Mouse (Mus musculus) ovary, postnatal 14 days (tissue): ENCODE measurements around the gene H2-Q4.
"Not testable (repeated sequence)": the region's sequence is repeated elsewhere in the genome, so short reads cannot be mapped to it uniquely, and the experiment has no call there.

Source experiments
- DNase-seq: peaks from one replicate; pipeline ENCODE4 v3.0.0; 2022; ENCODE audit warnings: low spot score

H2-Q4 gene

DNA sequence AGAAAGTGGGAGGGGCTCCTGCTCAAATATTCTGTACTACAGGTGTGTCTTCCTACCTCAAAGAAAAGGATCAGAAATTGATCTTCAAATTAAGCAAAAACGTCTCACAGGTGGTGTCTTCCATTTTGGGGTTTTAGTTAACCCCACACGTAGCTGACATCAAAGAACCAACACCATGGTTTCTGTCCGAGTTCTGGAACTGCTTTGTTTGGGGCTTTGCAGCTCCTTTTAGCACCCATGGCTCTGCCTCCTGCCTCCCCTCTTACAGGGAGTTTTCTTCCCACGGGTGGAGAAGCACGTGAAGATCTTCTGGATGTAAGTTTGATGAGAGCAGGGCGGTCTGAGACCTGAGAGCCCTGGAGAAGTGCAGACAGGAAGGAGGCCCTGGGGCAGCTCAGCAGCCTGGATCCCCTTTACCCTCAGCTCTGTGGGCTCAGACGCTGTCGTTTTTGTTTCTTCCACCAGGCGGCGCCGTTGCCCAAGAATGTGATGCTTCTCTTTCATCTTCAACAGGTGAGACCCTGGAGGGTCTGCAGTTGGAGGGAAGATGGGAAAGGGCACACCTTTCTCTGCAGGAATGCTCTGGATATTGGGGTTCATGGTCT lies 40.9 kb downstream of the H2-Q4 start:
- not testable (repeated sequence) for DNase-seq

DNA sequence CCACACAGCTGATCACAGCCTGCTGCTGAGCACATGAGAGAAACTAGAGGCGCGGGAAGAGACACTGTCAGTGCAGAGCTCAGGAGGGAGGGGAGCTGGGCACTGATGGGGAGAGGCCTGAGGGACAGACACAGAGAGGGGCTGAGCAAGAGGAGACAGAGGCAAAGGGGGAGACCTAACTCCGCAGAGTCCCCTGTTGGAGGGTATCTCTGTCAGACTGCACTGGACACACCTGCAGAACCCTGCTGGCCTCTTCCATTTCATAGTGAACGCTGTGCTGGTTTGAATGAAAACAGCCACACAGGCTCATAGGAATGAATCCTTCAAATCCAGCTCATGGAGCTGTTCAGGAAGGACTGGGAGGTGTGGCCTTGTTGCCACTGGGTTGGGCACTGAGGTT lies 41.9 kb downstream of the H2-Q4 start:
- DNase-seq = not testable (repeated sequence)

DNA sequence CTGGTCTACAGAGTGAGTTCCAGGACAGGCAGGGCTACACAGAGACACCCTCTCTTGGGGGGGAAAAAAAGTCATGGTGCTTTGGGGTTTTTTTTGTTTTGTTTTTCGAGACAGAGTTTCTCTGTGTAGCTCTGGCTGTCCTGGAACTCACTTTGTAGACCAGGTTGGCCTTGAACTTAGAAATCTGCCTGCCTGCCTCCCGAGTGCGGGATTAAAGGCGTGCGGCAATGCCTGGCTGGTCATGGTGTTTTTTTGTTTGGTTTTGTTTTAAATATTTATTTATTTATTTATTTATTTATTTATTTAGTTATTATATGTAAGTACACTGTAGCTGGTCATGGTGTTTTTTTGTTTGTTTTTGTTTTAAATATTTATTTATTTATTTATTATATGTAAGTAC lies 42.9 kb downstream of the H2-Q4 start:
- not testable (repeated sequence) for DNase-seq

DNA sequence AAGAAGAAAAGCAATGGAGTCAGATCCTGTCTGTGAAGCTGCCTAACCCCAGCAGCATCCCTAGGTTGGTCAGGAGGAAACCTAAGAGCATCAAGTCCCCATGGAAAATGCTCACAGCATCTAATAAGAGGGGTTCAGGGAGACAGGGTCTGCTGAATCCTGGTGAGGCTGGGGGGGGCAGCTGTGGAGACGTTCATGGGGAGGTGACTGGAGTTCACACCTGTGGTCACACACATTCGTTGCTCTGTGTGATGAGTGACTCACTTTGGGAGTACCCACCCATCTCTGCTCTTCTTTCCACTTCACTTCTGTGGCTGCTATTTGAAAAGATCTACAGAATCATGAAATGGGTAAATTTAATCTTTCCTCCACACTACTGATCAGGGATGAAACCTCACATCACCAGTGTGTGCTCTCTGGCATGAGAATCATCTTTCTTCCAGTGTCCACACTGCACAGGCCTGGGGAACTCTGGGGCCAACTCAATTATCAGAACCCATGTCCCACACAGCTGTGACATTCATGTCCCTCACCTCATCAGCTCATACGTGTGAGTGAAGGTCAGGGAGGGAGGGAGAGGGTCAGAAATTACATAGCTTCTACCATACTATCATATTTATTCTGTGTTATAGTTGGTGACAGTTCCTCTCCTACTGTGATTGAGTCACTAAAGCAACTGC lies 43.9 kb downstream of the H2-Q4 start:
- not testable (repeated sequence) for DNase-seq

DNA sequence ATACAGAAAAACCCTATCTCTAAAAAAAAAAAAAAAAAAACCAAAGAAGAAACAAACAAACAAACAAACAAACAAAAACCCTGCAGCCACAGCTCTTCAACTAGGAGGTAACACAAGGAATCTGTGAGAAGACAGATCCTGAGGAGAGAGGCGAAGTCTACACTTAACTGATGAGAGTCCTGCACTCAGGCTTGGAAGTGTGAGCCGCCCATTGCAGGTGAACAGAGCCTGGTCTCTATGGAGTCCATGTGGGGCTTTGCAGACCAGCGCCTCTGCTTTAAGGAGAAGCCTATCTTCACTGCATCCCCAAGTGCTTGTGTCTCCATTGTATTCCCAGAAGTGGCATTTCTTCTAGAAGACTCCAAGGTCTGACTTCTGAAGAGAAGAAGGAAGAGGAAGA lies 44.7 kb downstream of the H2-Q4 start:
- DNase-seq = not testable (repeated sequence)

DNA sequence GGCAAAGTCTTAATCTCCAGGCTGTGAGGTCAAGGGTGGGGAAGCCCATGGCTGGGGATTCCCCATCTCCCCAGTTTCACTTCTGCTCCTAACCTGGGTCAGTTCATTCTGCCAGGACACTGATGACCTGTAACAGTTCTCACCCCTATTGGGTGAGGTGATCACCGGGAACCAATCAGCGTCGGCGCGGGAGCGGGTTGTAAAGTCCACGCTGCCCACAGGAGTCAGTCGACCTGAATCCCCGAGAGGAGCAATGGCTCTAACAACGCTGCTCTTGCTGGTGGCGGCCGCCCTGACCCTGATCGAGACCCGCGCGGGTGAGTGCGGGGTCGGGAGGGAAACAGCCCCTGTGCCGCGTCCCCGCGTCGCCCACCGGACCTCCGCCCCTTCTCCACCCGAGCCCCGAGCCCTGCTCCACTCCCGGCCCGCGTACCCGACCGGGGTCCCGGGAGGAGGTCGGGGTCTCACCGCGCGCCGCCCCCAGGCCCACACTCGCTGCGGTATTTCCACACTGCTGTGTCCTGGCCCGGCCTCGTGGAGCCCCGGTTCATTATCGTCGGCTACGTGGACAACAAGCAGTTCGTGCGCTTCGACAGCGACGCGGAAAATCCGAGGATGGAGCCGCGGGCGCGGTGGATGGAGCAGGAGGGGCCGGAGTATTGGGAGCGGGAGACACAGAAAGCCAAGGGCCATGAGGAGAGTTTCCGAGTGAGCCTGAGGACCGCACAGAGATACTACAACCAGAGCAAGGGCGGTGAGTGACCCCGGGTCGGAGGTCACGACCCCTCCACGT lies 45.4 kb downstream of the H2-Q4 start, which contains the start of gene H2-Q6:
Gene H2-Q6 (plus strand): TSS at position 227 of the 793 bp plus-strand sequence.
- DNase-seq = peak; percentile 26

DNA sequence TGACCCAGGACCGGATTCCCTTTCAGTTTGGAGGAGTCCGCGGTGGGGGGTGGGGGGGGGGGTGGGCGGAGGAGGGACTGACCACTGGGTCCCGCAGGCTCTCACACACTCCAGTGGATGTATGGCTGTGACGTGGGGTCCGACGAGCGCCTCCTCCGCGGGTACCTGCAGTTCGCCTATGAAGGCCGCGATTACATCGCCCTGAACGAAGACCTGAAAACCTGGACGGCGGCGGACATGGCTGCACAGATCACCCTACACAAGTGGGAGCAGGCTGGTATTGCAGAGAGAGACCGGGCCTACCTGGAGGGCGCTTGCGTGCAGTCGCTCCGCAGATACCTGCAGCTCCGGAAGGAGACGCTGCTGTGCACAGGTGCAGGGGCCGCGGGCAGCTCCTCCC lies 46.1 kb downstream of the H2-Q4 start:
- DNase-seq = not testable (repeated sequence)

DNA sequence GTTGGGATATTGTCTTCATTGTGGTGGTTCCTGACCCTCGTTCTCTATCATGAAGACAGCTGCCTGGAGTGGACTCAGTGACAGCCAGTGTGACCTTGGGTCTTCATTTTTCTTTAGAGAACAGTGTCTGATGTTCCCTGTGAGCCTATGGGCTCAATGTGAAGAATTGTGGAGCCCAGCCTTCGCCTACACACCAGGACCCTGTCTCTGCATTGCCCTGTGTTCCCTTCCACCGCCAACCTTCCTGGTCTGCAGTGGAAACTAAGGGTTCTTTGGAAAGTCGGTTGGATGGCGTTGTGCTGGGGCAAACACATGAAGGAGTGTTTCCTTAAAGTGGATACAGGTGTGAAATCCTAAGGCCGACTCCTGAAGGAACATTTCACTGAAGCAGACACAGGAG lies 49.5 kb downstream of the H2-Q4 start:
- not testable (repeated sequence) for DNase-seq

DNA sequence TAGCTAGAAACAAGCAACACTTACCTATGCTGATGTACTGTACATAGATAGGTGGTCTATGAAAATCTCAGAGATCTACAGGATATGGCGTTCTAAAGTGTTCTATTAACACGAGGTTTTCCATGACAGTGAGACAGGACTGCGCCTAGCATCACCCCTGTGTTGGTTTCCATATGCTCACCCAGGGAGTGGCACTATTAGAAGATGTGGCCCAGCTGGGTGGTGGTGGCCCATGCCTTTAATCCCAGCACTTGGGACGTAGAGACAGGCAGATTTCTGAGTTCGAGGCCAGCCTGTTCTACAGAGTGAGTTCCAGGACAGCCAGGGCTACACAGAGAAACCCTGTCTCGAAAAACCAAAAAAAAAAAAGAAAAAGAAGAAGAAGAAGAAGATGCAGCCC lies 51.3 kb downstream of the H2-Q4 start:
- not testable (repeated sequence) for DNase-seq

DNA sequence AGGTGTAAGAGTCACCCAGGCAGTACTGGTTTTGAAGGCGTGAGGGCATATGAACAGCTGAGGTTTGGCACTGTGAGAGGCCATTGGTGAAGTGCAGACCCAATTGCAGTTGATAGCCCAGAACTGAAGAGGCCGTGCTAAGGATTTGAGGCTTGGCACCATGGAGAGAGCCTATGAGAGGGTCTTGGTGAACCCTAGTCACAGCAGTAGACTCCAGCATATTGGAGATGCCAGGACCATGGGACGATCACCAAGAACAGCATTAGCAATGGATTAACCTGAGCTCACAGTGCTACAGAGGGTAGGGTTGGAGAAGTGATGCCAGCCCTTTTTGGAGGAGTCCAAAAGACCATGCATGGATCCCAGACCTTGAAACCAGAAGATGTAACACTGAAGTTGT lies 52.8 kb downstream of the H2-Q4 start:
- DNase-seq = not testable (repeated sequence)

DNA sequence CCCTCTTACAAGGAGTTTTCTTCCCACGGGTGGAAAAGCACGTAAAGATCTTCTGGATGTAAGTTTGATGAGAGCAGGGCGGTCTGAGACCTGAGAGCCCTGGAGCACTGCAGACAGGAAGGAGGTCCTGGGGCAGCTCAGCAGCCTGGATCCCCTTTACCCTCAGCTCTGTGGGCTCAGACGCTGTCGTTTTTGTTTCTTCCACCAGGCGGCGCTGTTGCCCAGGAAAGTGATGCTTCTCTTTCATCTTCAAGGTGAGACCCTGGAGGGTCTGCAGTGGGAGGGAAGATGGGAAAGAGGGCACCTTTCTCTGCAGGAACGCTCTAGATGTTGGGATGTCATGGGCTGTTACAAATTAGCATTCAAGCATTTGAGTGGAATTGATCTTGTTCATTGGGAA lies 55.4 kb downstream of the H2-Q4 start:
- DNase-seq = not testable (repeated sequence)
